In the genomic region with DNA sequence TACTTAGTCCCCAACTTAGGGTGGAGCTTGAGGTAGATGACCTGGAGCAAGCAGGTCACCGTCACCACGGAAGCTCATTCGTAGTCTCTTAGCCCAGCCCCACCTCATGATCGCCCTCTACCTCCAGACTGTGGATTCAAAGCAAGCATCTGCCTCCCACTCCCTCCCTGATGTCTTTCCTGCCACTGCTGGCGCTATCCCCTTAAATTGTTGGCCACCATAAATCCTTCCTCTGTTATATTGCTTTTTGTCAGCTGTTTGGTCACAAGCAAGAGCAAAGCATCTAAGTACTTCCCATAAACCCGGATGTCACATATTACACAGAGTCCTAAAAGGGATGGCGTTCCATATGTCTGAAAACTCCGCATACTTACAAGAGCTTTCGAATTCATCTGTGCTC, we compare ENCODE assay signal across 27 mouse cellular contexts. TPM values are rescaled to one million over a fixed set of nuclear protein-coding genes. Genes with fewer than 3 reads are reported as not detected.
A peak's percentile ranks its signal among the peaks of the same experiment; 100 is the strongest.
DNase-seq lines count a peak whose midpoint lies in the region; ATAC-seq and TF ChIP-seq lines count a peak whose summit lies in the region.
"Had no signal": no experiment of that assay in that cellular context is flagged by ENCODE, and none has a peak within 500 bp of the region (broad histone marks: within the 10 kb centered on the region; RNA-seq: fewer than 3 reads in every experiment).

No protein-coding gene starts in this region.

- H3K27me3 ChIP-seq in cerebellum, adult 2 months (ENCODE audit: control insufficient read depth, insufficient read depth, low read length) = no peaks in the 10 kb centered on the region
- no peaks in the 10 kb centered on the region for H3K27me3 ChIP-seq in kidney, embryonic 16.5 days (ENCODE audit: insufficient read depth, low read length)
- no peaks in the 10 kb centered on the region for H3K27me3 ChIP-seq in kidney, embryonic 14.5 days (ENCODE audit: control insufficient read depth, insufficient read depth, low read length)
- H3K27me3 ChIP-seq in liver, postnatal 0 days (ENCODE audit: insufficient read depth, low read length) = no peaks in the 10 kb centered on the region
- H3K27me3 ChIP-seq in liver, embryonic 12.5 days (replicated peaks) = no peaks in the 10 kb centered on the region
- H3K27me3 ChIP-seq in stomach, postnatal 0 days (ENCODE audit: control insufficient read depth, insufficient read depth, low read length) = no peaks in the 10 kb centered on the region
- H3K27me3 ChIP-seq in neural tube, embryonic 15.5 days (replicated peaks) = no peaks in the 10 kb centered on the region
- H3K27me3 ChIP-seq: CH12.LX; forebrain, embryonic 15.5 days; heart, embryonic 15.5 days; hindbrain, embryonic 13.5 days; kidney, embryonic 15.5 days; limb, embryonic 13.5 days; liver, embryonic 13.5 days had no signal

- peaks cover 8% of the 10 kb centered on the region for H3K36me3 ChIP-seq in kidney, embryonic 16.5 days (ENCODE audit: insufficient read depth, low read length)
- H3K36me3 ChIP-seq in kidney, embryonic 14.5 days (ENCODE audit: control insufficient read depth, insufficient read depth, low read length) = peaks cover 9% of the 10 kb centered on the region; the same call in 1 of the 2 replicates
- peaks cover 2% of the 10 kb centered on the region; the same call in 1 of the 2 replicates for H3K36me3 ChIP-seq in liver, postnatal 0 days (replicated peaks; ENCODE audit: insufficient read depth, low read length)
- H3K36me3 ChIP-seq in liver, embryonic 12.5 days = peaks cover 11% of the 10 kb centered on the region
- H3K36me3 ChIP-seq in stomach, postnatal 0 days (ENCODE audit: control insufficient read depth, insufficient read depth, low read length) = peaks cover 4% of the 10 kb centered on the region; the same call in 1 of the 2 replicates
- H3K36me3 ChIP-seq in neural tube, embryonic 15.5 days = peaks cover 57% of the 10 kb centered on the region

- H3K9ac ChIP-seq in kidney, embryonic 16.5 days (replicated peaks; ENCODE audit: low read length) = no peak overlapping the region
- H3K9ac ChIP-seq in kidney, embryonic 14.5 days (ENCODE audit: low read depth, low read length) = no peak overlapping the region
- H3K9ac ChIP-seq in liver, postnatal 0 days (replicated peaks) = no peak overlapping the region
- no peak overlapping the region for H3K9ac ChIP-seq in liver, embryonic 12.5 days
- no peak overlapping the region for H3K9ac ChIP-seq in stomach, postnatal 0 days (ENCODE audit: low read length)
- no peak overlapping the region for H3K9ac ChIP-seq in neural tube, embryonic 15.5 days (replicated peaks)
- H3K9ac ChIP-seq: forebrain, embryonic 15.5 days; heart, embryonic 15.5 days; hindbrain, embryonic 13.5 days; kidney, embryonic 15.5 days; limb, embryonic 13.5 days; liver, embryonic 13.5 days; lung, embryonic 14.5 days had no signal

- WGBS in cerebellum, adult 2 months = 81% methylated on average over 9 of the region's 9 CpGs
- WGBS in kidney, embryonic 16.5 days = 52% methylated on average over 9 of the region's 9 CpGs
- WGBS in kidney, embryonic 14.5 days = 49% methylated on average over 9 of the region's 9 CpGs
- WGBS in liver, postnatal 0 days (ENCODE audit: insufficient replicate concordance) = 76% methylated on average over 9 of the region's 9 CpGs
- 76% methylated on average over 9 of the region's 9 CpGs for WGBS in liver, embryonic 12.5 days (ENCODE audit: insufficient replicate concordance)
- WGBS in stomach, postnatal 0 days = 76% methylated on average over 9 of the region's 9 CpGs
- WGBS in neural tube, embryonic 15.5 days = 75% methylated on average over 9 of the region's 9 CpGs

- no peak for TF ChIP-seq EP300 in liver, postnatal 0 days (IDR thresholded peaks at IDR 0.05; ENCODE audit: low read depth)
- no peak for TF ChIP-seq EP300 in stomach, postnatal 0 days (optimal IDR thresholded peaks at IDR 0.05)

- TF ChIP-seq POLR2A in cerebellum, adult 2 months (IDR thresholded peaks at IDR 0.05; ENCODE audit: borderline replicate concordance, insufficient read depth, low read length) = no peak

- no peak overlapping the region for H3K27ac ChIP-seq in cerebellum, adult 2 months (ENCODE audit: insufficient read depth, low read length)
- no peak overlapping the region for H3K27ac ChIP-seq in kidney, embryonic 16.5 days (ENCODE audit: low read length)
- H3K27ac ChIP-seq in kidney, embryonic 14.5 days (ENCODE audit: low read depth, low read length) = no peak overlapping the region
- H3K27ac ChIP-seq in liver, postnatal 0 days (ENCODE audit: low read depth) = no peak overlapping the region
- no peak overlapping the region for H3K27ac ChIP-seq in liver, embryonic 12.5 days
- H3K27ac ChIP-seq in stomach, postnatal 0 days (replicated peaks) = no peak overlapping the region
- no peak overlapping the region for H3K27ac ChIP-seq in neural tube, embryonic 15.5 days (replicated peaks)
- H3K27ac ChIP-seq: forebrain, embryonic 15.5 days; heart, embryonic 10.5 days; heart, embryonic 15.5 days; hindbrain, embryonic 13.5 days; kidney, embryonic 15.5 days; limb, embryonic 13.5 days; liver, embryonic 13.5 days had no signal

- no peaks in the 10 kb centered on the region for H3K4me1 ChIP-seq in cerebellum, adult 2 months (ENCODE audit: control insufficient read depth, insufficient read depth, low read length)
- H3K4me1 ChIP-seq in kidney, embryonic 16.5 days (ENCODE audit: insufficient read depth, low read length) = no peaks in the 10 kb centered on the region
- H3K4me1 ChIP-seq in kidney, embryonic 14.5 days (ENCODE audit: control insufficient read depth, insufficient read depth, low read length) = no peaks in the 10 kb centered on the region
- H3K4me1 ChIP-seq in liver, postnatal 0 days (ENCODE audit: insufficient read depth) = no peaks in the 10 kb centered on the region
- no peaks in the 10 kb centered on the region for H3K4me1 ChIP-seq in liver, embryonic 12.5 days
- no peaks in the 10 kb centered on the region for H3K4me1 ChIP-seq in stomach, postnatal 0 days (replicated peaks; ENCODE audit: control insufficient read depth, insufficient read depth)
- no peaks in the 10 kb centered on the region for H3K4me1 ChIP-seq in neural tube, embryonic 15.5 days
- H3K4me1 ChIP-seq: forebrain, embryonic 15.5 days; hindbrain, embryonic 13.5 days; kidney, embryonic 15.5 days; limb, embryonic 13.5 days; liver, embryonic 13.5 days had no signal

- H3K4me3 ChIP-seq in cerebellum, adult 2 months (replicated peaks; ENCODE audit: insufficient read depth, low read depth, low read length) = no peak overlapping the region
- H3K4me3 ChIP-seq in kidney, embryonic 16.5 days (ENCODE audit: low read length) = no peak overlapping the region
- H3K4me3 ChIP-seq in kidney, embryonic 14.5 days (ENCODE audit: low read length) = no peak overlapping the region
- no peak overlapping the region for H3K4me3 ChIP-seq in liver, postnatal 0 days (ENCODE audit: low read depth, low read length)
- no peak overlapping the region for H3K4me3 ChIP-seq in liver, embryonic 12.5 days
- no peak overlapping the region for H3K4me3 ChIP-seq in stomach, postnatal 0 days (ENCODE audit: low read depth, low read length)
- H3K4me3 ChIP-seq in neural tube, embryonic 15.5 days (replicated peaks) = no peak overlapping the region
- H3K4me3 ChIP-seq: forebrain, embryonic 15.5 days; heart, embryonic 10.5 days; heart, embryonic 15.5 days; hindbrain, embryonic 13.5 days; kidney, embryonic 15.5 days; limb, embryonic 13.5 days; liver, embryonic 13.5 days had no signal

- H3K4me2 ChIP-seq in kidney, embryonic 16.5 days (replicated peaks; ENCODE audit: low read depth, low read length) = no peak overlapping the region
- H3K4me2 ChIP-seq in kidney, embryonic 14.5 days (replicated peaks; ENCODE audit: low read depth, low read length) = no peak overlapping the region
- no peak overlapping the region for H3K4me2 ChIP-seq in liver, postnatal 0 days (ENCODE audit: low read depth, low read length)
- no peak overlapping the region for H3K4me2 ChIP-seq in liver, embryonic 12.5 days
- H3K4me2 ChIP-seq in stomach, postnatal 0 days (replicated peaks; ENCODE audit: low read depth) = no peak overlapping the region
- H3K4me2 ChIP-seq in neural tube, embryonic 15.5 days = no peak overlapping the region
- H3K4me2 ChIP-seq: forebrain, embryonic 15.5 days; heart, embryonic 15.5 days; hindbrain, embryonic 13.5 days; kidney, embryonic 15.5 days; limb, embryonic 13.5 days; liver, embryonic 13.5 days; lung, embryonic 14.5 days had no signal

- 0 out of 2 replicates have a peak, but pooled peaks have one; percentile 19 for ATAC-seq in kidney, embryonic 16.5 days (ENCODE audit: low FRiP score, low TSS enrichment)
- ATAC-seq in kidney, embryonic 14.5 days (ENCODE audit: low FRiP score, low TSS enrichment) = no peak
- ATAC-seq in liver, postnatal 0 days = no peak
- ATAC-seq in liver, embryonic 12.5 days = no peak
- ATAC-seq in stomach, postnatal 0 days (ENCODE audit: low FRiP score, low TSS enrichment) = no peak
- no peak for ATAC-seq in neural tube, embryonic 15.5 days (ENCODE audit: low FRiP score)
- ATAC-seq: forebrain, embryonic 15.5 days had no signal

- DNase-seq in cerebellum, adult 2 months = no peak
- DNase-seq in cerebellum, adult 18-20 months = no peak
- DNase-seq in liver, postnatal 0 days = no peak
- no peak for DNase-seq in stomach, postnatal 0 days (ENCODE audit: low spot score)
- DNase-seq: adrenal gland, adult 8-10 months; cerebellum, postnatal 10 days; gastrocnemius, postnatal 10 days; heart, postnatal 36 days; kidney, adult 11 months; liver, embryonic 13.5 days; lung, embryonic 14.5 days; lung, postnatal 14 days; midbrain, embryonic 14.5 days; spleen, adult 18-20 months; thymus, adult 18-20 months; thymus, postnatal 25 days had no signal

- 0 out of 2 replicates have a peak, but pooled peaks have one; percentile 14 for TF ChIP-seq CTCF in cerebellum, adult 2 months (IDR thresholded peaks at IDR 0.05; ENCODE audit: borderline replicate concordance, insufficient read depth, low read depth, low read length)
- peak; percentile 14; the same call in 1 of the 2 replicates for TF ChIP-seq CTCF in liver, postnatal 0 days (IDR thresholded peaks at IDR 0.05; ENCODE audit: low read depth)
- 0 out of 2 replicates have a peak, but pooled peaks have one; percentile 10 for TF ChIP-seq CTCF in stomach, postnatal 0 days (IDR thresholded peaks at IDR 0.05; ENCODE audit: low read depth)

- H3K9me3 ChIP-seq in kidney, embryonic 16.5 days (ENCODE audit: low read length) = no peaks in the 10 kb centered on the region
- H3K9me3 ChIP-seq in kidney, embryonic 14.5 days (ENCODE audit: control insufficient read depth, low read length) = no peaks in the 10 kb centered on the region
- no peaks in the 10 kb centered on the region for H3K9me3 ChIP-seq in liver, postnatal 0 days (ENCODE audit: low read length)
- no peaks in the 10 kb centered on the region for H3K9me3 ChIP-seq in liver, embryonic 12.5 days (replicated peaks)
- H3K9me3 ChIP-seq in stomach, postnatal 0 days (ENCODE audit: control insufficient read depth, low read length) = no peaks in the 10 kb centered on the region
- H3K9me3 ChIP-seq in neural tube, embryonic 15.5 days (replicated peaks) = no peaks in the 10 kb centered on the region
- H3K9me3 ChIP-seq: forebrain, embryonic 15.5 days; heart, embryonic 10.5 days; heart, embryonic 15.5 days; hindbrain, embryonic 13.5 days; kidney, embryonic 15.5 days; limb, embryonic 13.5 days; liver, embryonic 13.5 days had no signal

RNA-seq across cellular contexts. Expression of gene Pitrm1, which starts 38.1 kb away (rescaled TPM):
- 48.2 and 49.0 TPM in 2 replicates for polyA plus RNA-seq in cerebellum, adult 2 months (2012; rRNA removed)
- 105 and 112 TPM in 2 replicates for polyA plus RNA-seq in kidney, embryonic 16.5 days (2015; fragmentation: Nextera tagmentation; extraction: Ambion mirVana)
- 92.8 and 142 TPM in 2 replicates for polyA plus RNA-seq in kidney, embryonic 14.5 days (2014; fragmentation: Nextera tagmentation; extraction: Ambion mirVana)
- 23.5 and 27.0 TPM in 2 replicates for polyA plus RNA-seq in liver, postnatal 0 days (2015; fragmentation: Nextera tagmentation; extraction: Ambion mirVana)
- 132 and 133 TPM in 2 replicates for polyA plus RNA-seq in liver, embryonic 12.5 days (2016; fragmentation: Nextera tagmentation; extraction: Ambion mirVana)
- polyA plus RNA-seq in stomach, postnatal 0 days (2015; fragmentation: Nextera tagmentation; extraction: Ambion mirVana) = 23.0 and 23.6 TPM in 2 replicates
- polyA plus RNA-seq in neural tube, embryonic 15.5 days (2015; fragmentation: Nextera tagmentation; extraction: Ambion mirVana) = 41.7 and 52.6 TPM in 2 replicates
